Mouse (Mus musculus) MEL (cell line): ENCODE measurements around the gene Nenf. TPM values are rescaled to one million over a fixed set of nuclear protein-coding genes. Genes with fewer than 3 reads are reported as not detected.

Experiments
- DNase-seq: peaks from one replicate; pipeline ENCODE4 v3.0.0; 2011; ENCODE audit warnings: low read depth, low spot score
- H3K27ac ChIP-seq: 2 replicates; pipeline ENCODE4 v1.5.1; 2012; ENCODE audit warnings: low read depth, mild to moderate bottlenecking, control low read depth, low read length, moderate library complexity; ENCODE audit not compliant: control insufficient read depth
- H3K27me3 ChIP-seq, 2 experiments: fragments of 150-350 bp in 1 of 2; sonication (generic) in 1 of 2; 2 replicates each; pipeline ENCODE4 v1.6.1; 2012; ENCODE audit warnings: low read length in 2 of 2, mild to moderate bottlenecking in 2 of 2, improper control_type of control experiment in 1 of 2, moderate library complexity in 1 of 2; ENCODE audit not compliant: insufficient read depth in 2 of 2, control insufficient read depth in 1 of 2
- H3K36me3 ChIP-seq, 2 experiments: 2 replicates each; pipeline ENCODE4 v1.6.1; 2012 to 2014; ENCODE audit warnings: low read length in 2 of 2, improper control_type of control experiment in 1 of 2, inconsistent platforms in 1 of 2, mild to moderate bottlenecking in 1 of 2; ENCODE audit not compliant: insufficient read depth in 2 of 2, control insufficient read depth in 1 of 2
- H3K4me1 ChIP-seq, 2 experiments: fragments of 150-350 bp in 1 of 2; sonication (generic) in 1 of 2; 2 replicates each; pipeline ENCODE4 v1.6.1; 2012; ENCODE audit warnings: low read length in 2 of 2, improper control_type of control experiment in 1 of 2, mild to moderate bottlenecking in 1 of 2; ENCODE audit not compliant: insufficient read depth in 2 of 2, control insufficient read depth in 1 of 2
- H3K4me3 ChIP-seq, 2 experiments: fragments of 150-350 bp in 1 of 2; sonication (generic) in 1 of 2; 2 replicates each; pipeline ENCODE4 v1.5.1; 2012; ENCODE audit warnings: low read depth in 2 of 2, low read length in 2 of 2, mild to moderate bottlenecking in 2 of 2, moderate library complexity in 2 of 2, control low read depth in 1 of 2, improper control_type of control experiment in 1 of 2; ENCODE audit not compliant: control insufficient read depth in 1 of 2, insufficient read depth in 1 of 2
- H3K79me2 ChIP-seq: 2 replicates; pipeline ENCODE4 v1.6.1; 2012; ENCODE audit warnings: mild to moderate bottlenecking, low read length, moderate library complexity; ENCODE audit not compliant: control insufficient read depth, poor library complexity, insufficient read depth
- H3K9ac ChIP-seq: 2 replicates; pipeline ENCODE4 v1.6.1; 2012; ENCODE audit warnings: low read depth, mild to moderate bottlenecking, control low read depth, low read length, moderate library complexity; ENCODE audit not compliant: control insufficient read depth, poor library complexity, severe bottlenecking
- H3K9me3 ChIP-seq: fragments of 150-350 bp; sonication (generic); replicated peaks from 2 replicates; pipeline ENCODE4 v1.6.1; 2012; ENCODE audit warnings: mild to moderate bottlenecking, low read length, improper control_type of control experiment, moderate library complexity; ENCODE audit not compliant: insufficient read depth
- CHD2 ChIP-seq: IDR thresholded peaks from 2 replicates; pipeline ENCODE4 v1.6.1; 2011; ENCODE audit warnings: low read length, improper control_type of control experiment
- E2F4 ChIP-seq: IDR thresholded peaks from 2 replicates; pipeline ENCODE4 v1.6.1; 2011; ENCODE audit warnings: low read depth, low read length, improper control_type of control experiment, borderline replicate concordance
- ETS1 ChIP-seq: IDR thresholded peaks from 2 replicates; pipeline ENCODE4 v1.6.1; 2012; ENCODE audit warnings: low read depth, mild to moderate bottlenecking, inconsistent platforms, low read length, improper control_type of control experiment, moderate library complexity
- GABPA ChIP-seq: IDR thresholded peaks from 2 replicates; pipeline ENCODE4 v1.6.1; 2012; ENCODE audit warnings: low read depth, mild to moderate bottlenecking, inconsistent platforms, low read length, improper control_type of control experiment, moderate library complexity
- GATA1 ChIP-seq: IDR thresholded peaks from 2 replicates; pipeline ENCODE4 v1.6.1; 2011; ENCODE audit warnings: low read depth, low read length, improper control_type of control experiment
- HCFC1 ChIP-seq: IDR thresholded peaks from 2 replicates; pipeline ENCODE4 v1.6.1; 2012; ENCODE audit warnings: low read depth, mild to moderate bottlenecking, inconsistent platforms, low read length, improper control_type of control experiment, moderate library complexity
- JUND ChIP-seq: IDR thresholded peaks from 2 replicates; pipeline ENCODE4 v1.6.1; 2011; ENCODE audit warnings: low read depth, mild to moderate bottlenecking, improper control_type of control experiment, low read length
- KAT2A ChIP-seq: conservative IDR thresholded peaks from 2 replicates; pipeline ENCODE4 v1.6.1; 2012; ENCODE audit warnings: low read depth, low read length, improper control_type of control experiment, inconsistent platforms
- MAFK ChIP-seq: IDR thresholded peaks from 2 replicates; pipeline ENCODE4 v1.6.1; 2011; ENCODE audit warnings: low read depth, mild to moderate bottlenecking, low read length, improper control_type of control experiment, borderline replicate concordance
- MAX ChIP-seq: IDR thresholded peaks from 2 replicates; pipeline ENCODE4 v1.6.1; 2011; ENCODE audit warnings: low read length, improper control_type of control experiment
- MAZ ChIP-seq: IDR thresholded peaks from 2 replicates; pipeline ENCODE4 v1.6.1; 2012; ENCODE audit warnings: low read depth, mild to moderate bottlenecking, inconsistent platforms, low read length, improper control_type of control experiment
- POLR2A ChIP-seq, 2 experiments: IDR thresholded peaks; 2 replicates each; pipeline ENCODE4 v1.6.1; 2011 to 2012; ENCODE audit warnings: low read length in 2 of 2, mild to moderate bottlenecking in 2 of 2, control low read depth in 1 of 2, improper control_type of control experiment in 1 of 2, low read depth in 1 of 2, moderate library complexity in 1 of 2; ENCODE audit not compliant: control insufficient read depth in 1 of 2, insufficient read depth in 1 of 2, poor library complexity in 1 of 2
- POLR2AphosphoS2 ChIP-seq: IDR thresholded peaks from 2 replicates; pipeline ENCODE4 v1.6.1; 2011; ENCODE audit warnings: low read length, improper control_type of control experiment
- POLR2AphosphoS5 ChIP-seq: IDR thresholded peaks from 2 replicates; pipeline ENCODE4 v1.6.1; 2012; ENCODE audit warnings: low read depth, borderline replicate concordance, mild to moderate bottlenecking, inconsistent platforms, low read length, moderate library complexity, mixed read lengths
- RAD21 ChIP-seq: IDR thresholded peaks from 2 replicates; pipeline ENCODE4 v1.6.1; 2011; ENCODE audit warnings: mild to moderate bottlenecking, low read depth, low read length, improper control_type of control experiment
- RCOR1 ChIP-seq: IDR thresholded peaks from 2 replicates; pipeline ENCODE4 v1.6.1; 2012; ENCODE audit warnings: low read depth, mild to moderate bottlenecking, inconsistent platforms, low read length, improper control_type of control experiment
- TAL1 ChIP-seq: IDR thresholded peaks from 2 replicates; pipeline ENCODE4 v1.6.1; 2012; ENCODE audit warnings: mild to moderate bottlenecking, inconsistent platforms, low read length, moderate library complexity, mixed read lengths
- UBTF ChIP-seq: IDR thresholded peaks from 2 replicates; pipeline ENCODE4 v1.6.1; 2012; ENCODE audit warnings: low read depth, mild to moderate bottlenecking, inconsistent platforms, low read length, improper control_type of control experiment, moderate library complexity, borderline replicate concordance; ENCODE audit not compliant: insufficient read depth
- USF2 ChIP-seq, 2 experiments: IDR thresholded peaks; 2 replicates each; pipeline ENCODE4 v1.6.1; 2011 to 2012; ENCODE audit warnings: improper control_type of control experiment in 2 of 2, low read length in 2 of 2, borderline replicate concordance in 1 of 2, inconsistent platforms in 1 of 2, low read depth in 1 of 2, mild to moderate bottlenecking in 1 of 2; ENCODE audit not compliant: insufficient read depth in 1 of 2
- ZC3H11A ChIP-seq: IDR thresholded peaks from 2 replicates; pipeline ENCODE4 v1.6.1; 2012; ENCODE audit warnings: low read depth, mild to moderate bottlenecking, inconsistent platforms, low read length, improper control_type of control experiment
- ZMIZ1 ChIP-seq: IDR thresholded peaks from 2 replicates; pipeline ENCODE4 v1.6.1; 2012; ENCODE audit warnings: low read depth, mild to moderate bottlenecking, inconsistent platforms, low read length, improper control_type of control experiment, moderate library complexity
- ZNF384 ChIP-seq: IDR thresholded peaks from 2 replicates; pipeline ENCODE4 v1.6.1; 2012; ENCODE audit warnings: low read depth, mild to moderate bottlenecking, inconsistent platforms, low read length, improper control_type of control experiment
- polyA plus RNA-seq, 2 experiments: library from polyadenylated mRNA; stranded (reverse) in 1 of 2; unstranded in 1 of 2; fragments of >175 nt in 1 of 2; fragments of >200 nt in 1 of 2; gene quantifications; 2 replicates each; pipeline versions ENCODE4 v1.2.1 to v1.2.4; 2012; ENCODE audit warnings: low replicate concordance in 2 of 2, low read depth in 1 of 2; ENCODE audit not compliant: insufficient read length in 2 of 2, insufficient read depth in 1 of 2, missing spikeins in 1 of 2
- total RNA-seq: library from RNA; depleted of rRNA; stranded (reverse); fragments of 300-350 nt; gene quantifications from 2 replicates; pipeline ENCODE4 v1.2.3, GENCODE M21; 2012

Nenf gene
- total and polyA plus RNA-seq, 3 experiments, result 49.4 to 53.2 TPM; not detected in 1

- Histone ChIP-seq H3K27ac (no peak overlapping the region), H3K4me3 (no peak overlapping the region)
- TF ChIP-seq ZMIZ1, result no peak
- TF ChIP-seq POLR2A (IDR thresholded peaks at IDR 0.05; ENCODE audit: control insufficient read depth in 1 of 2, insufficient read depth in 1 of 2, low read depth in 1 of 2, low read length in 2 of 2, poor library complexity in 1 of 2), result no peak
- no peak for TF ChIP-seq CHD2
- TF ChIP-seq GABPA, result no peak
- TF ChIP-seq RAD21, result no peak
- TF ChIP-seq UBTF, result no peak
- no peak for TF ChIP-seq RCOR1
- TF ChIP-seq ETS1, result no peak
- TF ChIP-seq USF2 (IDR thresholded peaks at IDR 0.05; ENCODE audit: borderline replicate concordance in 1 of 2, insufficient read depth in 1 of 2, low read depth in 1 of 2, low read length in 2 of 2), result no peak
- TF ChIP-seq TAL1, result no peak
- TF ChIP-seq ZNF384, result no peak
- TF ChIP-seq, all 39 proteins: peak for 0
- H3K27me3 ChIP-seq, result no peaks in the 10 kb centered on the region; a peak in 2 of 4 replicates
- no peak for DNase-seq
- no peak overlapping the region for H3K9ac ChIP-seq
- H3K9me3 ChIP-seq, result no peaks in the 10 kb centered on the region
- H3K79me2 ChIP-seq, result no peaks in the 10 kb centered on the region
- H3K4me1 ChIP-seq, result 0 out of 4 replicates have a peak, but pooled peaks cover 0 to 6% of the 10 kb centered on the region in 2 experiments
- H3K36me3 ChIP-seq, result no peaks in the 10 kb centered on the region
Observed at GRCm38 (mm10) chr1:191293051-191293450, 24.9 kb downstream of the Nenf start.

DNA sequence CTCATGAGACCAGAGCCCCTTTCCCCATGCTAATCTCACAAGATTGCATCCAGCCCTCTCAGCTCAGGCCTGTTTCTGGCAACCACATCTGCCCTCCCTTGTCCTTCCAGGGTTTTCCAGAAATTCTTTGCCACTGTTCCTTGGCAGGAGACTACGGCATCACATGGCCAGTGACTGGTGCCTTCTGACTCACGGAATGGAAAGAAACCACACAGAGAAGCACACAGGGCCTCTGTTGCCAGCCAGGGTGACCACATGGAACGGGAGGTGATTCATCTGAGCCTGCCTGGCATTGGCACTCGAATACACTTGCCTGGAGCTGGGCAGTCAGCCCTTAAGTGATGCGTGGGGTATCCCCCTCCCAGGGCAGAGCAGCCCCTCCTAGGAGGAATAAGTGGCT, 25.6 kb downstream of the Nenf start:
- H3K4me1 ChIP-seq, result 0 out of 4 replicates have a peak, but pooled peaks cover 0 to 6% of the 10 kb centered on the region in 2 experiments
- no peaks in the 10 kb centered on the region for H3K9me3 ChIP-seq
- H3K4me3 ChIP-seq, result no peak overlapping the region
- TF ChIP-seq MAZ (no peak), TAL1 (no peak), ZNF384 (no peak), KAT2A (no peak), UBTF (no peak), HCFC1 (no peak), GATA1 (no peak), POLR2AphosphoS5 (no peak), E2F4 (no peak), ZC3H11A (no peak), POLR2AphosphoS2 (no peak), MAFK (no peak), MAX (no peak), JUND (no peak)
- no peak overlapping the region for H3K9ac ChIP-seq
- H3K27ac ChIP-seq, result no peak overlapping the region
- no peak for DNase-seq
- no peaks in the 10 kb centered on the region for H3K36me3 ChIP-seq
- H3K27me3 ChIP-seq, result no peaks in the 10 kb centered on the region; a peak in 2 of 4 replicates
- H3K79me2 ChIP-seq, result no peaks in the 10 kb centered on the region
